Mouse (Mus musculus): ENCODE measurements at regions not wholly inside any gene's neighbourhood (a gene's known extent, or its start where the extent isn't known, plus 50 kb on each side); places are given as distances from the start of the nearest gene placed in this dataset.
A peak's percentile ranks its signal among the peaks of the same experiment; 100 is the strongest.
"Not testable (repeated sequence)": the region's sequence is repeated elsewhere in the genome, so short reads cannot be mapped to it uniquely, and the experiment has no call there.

- Histone ChIP-seq H3K27me3 (no peaks in the 10 kb centered on the region), H3K9me3 (no peaks in the 10 kb centered on the region), H3K4me2 (no peak overlapping the region), H3K36me3 (no peaks in the 10 kb centered on the region), H3K9ac (no peak overlapping the region), H3K27ac (replicated peaks) (no peak overlapping the region), H3K4me3 (no peak overlapping the region), H3K4me1 (replicated peaks) (no peaks in the 10 kb centered on the region)
- 94% methylated on average over 5 of the region's 5 CpGs for WGBS
- no peak for ATAC-seq (ENCODE audit: low FRiP score, low read depth)
Observed at GRCm38 (mm10) chr3:36387431-36387830, 88.3 kb downstream of the Anxa5 start.

DNA sequence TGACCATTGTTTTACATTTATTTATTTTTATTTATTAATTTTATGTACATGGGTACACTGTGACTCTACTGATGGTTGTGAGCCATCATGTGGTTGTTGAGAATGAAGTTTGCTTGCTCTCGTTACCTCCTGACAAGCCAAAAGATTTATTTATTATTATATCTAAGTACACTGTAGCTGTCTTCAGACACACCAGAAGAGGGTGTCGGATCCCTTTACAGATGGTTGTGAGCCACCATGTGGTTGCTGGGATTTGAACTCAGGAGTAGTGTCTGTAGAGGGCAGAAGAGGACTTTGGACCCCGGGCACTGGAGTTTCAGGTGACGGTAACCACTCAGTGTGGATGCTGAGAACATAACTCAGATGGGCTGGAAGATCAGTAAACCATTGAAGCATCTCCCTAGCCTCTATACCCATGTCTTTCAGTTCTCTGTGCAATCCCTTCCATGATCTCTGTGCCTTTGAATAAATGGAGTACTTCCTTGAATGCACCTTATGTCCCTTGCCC is 92.2 kb downstream of the Anxa5 start:
- Histone ChIP-seq H3K4me2 (no peak overlapping the region), H3K27me3 (no peaks in the 10 kb centered on the region), H3K27ac (replicated peaks) (no peak overlapping the region), H3K9ac (no peak overlapping the region), H3K9me3 (no peaks in the 10 kb centered on the region), H3K4me3 (no peak overlapping the region), H3K4me1 (replicated peaks) (no peaks in the 10 kb centered on the region), H3K36me3 (no peaks in the 10 kb centered on the region)
- WGBS, result 95% methylated on average over 4 of the region's 4 CpGs
- ATAC-seq (ENCODE audit: low FRiP score, low read depth), result no peak

GRCm38 (mm10) chr3:36381621-36382193 is 94.0 kb downstream of the Anxa5 start:
- no peak overlapping the region for H3K4me2 ChIP-seq
- no peaks in the 10 kb centered on the region for H3K4me1 ChIP-seq (replicated peaks)
- H3K9ac ChIP-seq, result no peak overlapping the region
- ATAC-seq (ENCODE audit: low FRiP score, low read depth), result no peak
- H3K4me3 ChIP-seq, result no peak overlapping the region
- H3K36me3 ChIP-seq, result no peaks in the 10 kb centered on the region
- no peak overlapping the region for H3K27ac ChIP-seq (replicated peaks)
- H3K27me3 ChIP-seq, result no peaks in the 10 kb centered on the region
- 81% methylated on average over 5 of the region's 5 CpGs for WGBS
- H3K9me3 ChIP-seq, result no peaks in the 10 kb centered on the region

DNA sequence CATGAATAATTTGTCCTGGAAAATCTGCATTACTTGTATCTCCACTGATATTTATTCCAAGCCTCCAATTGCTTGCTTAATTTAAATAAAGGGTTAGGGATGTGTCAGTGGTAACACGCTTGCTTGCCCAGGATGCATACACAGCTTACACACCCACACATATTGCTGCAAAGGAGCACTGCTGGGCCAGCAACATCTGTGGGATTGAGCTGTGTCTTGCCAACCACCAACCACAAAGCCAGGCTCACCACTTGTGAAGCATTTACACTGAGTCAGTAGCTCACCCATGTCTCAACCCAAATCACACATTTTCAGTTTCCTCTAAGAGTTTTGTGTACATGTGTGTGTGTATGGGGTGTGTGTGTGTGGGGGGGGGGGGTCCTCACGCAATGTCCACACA is 100.0 kb downstream of the Anxa5 start:
- H3K27ac ChIP-seq (replicated peaks), result no peak overlapping the region
- no peaks in the 10 kb centered on the region for H3K4me1 ChIP-seq (replicated peaks)
- no peak overlapping the region for H3K4me2 ChIP-seq
- no peaks in the 10 kb centered on the region for H3K9me3 ChIP-seq
- WGBS, result 82% methylated on average over 2 of the region's 2 CpGs
- H3K9ac ChIP-seq, result no peak overlapping the region
- no peaks in the 10 kb centered on the region for H3K36me3 ChIP-seq
- H3K4me3 ChIP-seq, result no peak overlapping the region
- ATAC-seq (ENCODE audit: low FRiP score, low read depth), result no peak
- H3K27me3 ChIP-seq, result no peaks in the 10 kb centered on the region

- Histone ChIP-seq H3K36me3 (no peaks in the 10 kb centered on the region), H3K4me1 (replicated peaks) (no peaks in the 10 kb centered on the region), H3K9me3 (no peaks in the 10 kb centered on the region), H3K4me3 (no peak overlapping the region), H3K9ac (no peak overlapping the region), H3K27ac (replicated peaks) (no peak overlapping the region), H3K27me3 (no peaks in the 10 kb centered on the region), H3K4me2 (no peak overlapping the region)
- WGBS, result 66% methylated on average over 5 of the region's 5 CpGs
- ATAC-seq (ENCODE audit: low FRiP score, low read depth), result no peak
Observed at GRCm38 (mm10) chr3:36374939-36375338, 100.8 kb downstream of the Anxa5 start.

DNA sequence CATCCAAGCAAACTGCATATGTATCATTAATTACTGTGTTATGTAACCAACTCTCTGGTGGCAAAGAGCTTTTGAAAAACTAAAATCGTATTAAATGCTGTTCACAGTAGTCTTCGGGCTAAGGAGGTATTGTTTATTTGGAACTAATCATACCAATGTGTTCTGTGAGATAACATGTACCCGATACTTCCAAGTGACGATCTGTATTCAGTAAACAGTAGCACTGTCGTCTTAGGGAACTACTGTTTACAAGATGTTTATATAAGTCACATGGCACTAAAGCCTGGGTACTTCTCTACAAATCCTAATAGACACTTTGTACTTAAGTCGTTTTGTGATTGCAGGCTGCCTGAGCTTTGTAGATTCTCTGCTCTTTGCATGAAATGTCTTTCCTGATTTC is 114.8 kb downstream of the Anxa5 start:
- Histone ChIP-seq H3K4me2 (no peak overlapping the region), H3K36me3 (no peaks in the 10 kb centered on the region)
- 86% methylated on average over 6 of the region's 6 CpGs for WGBS

GRCm38 (mm10) chr3:36354201-36354600 is 121.5 kb downstream of the Anxa5 start:
- WGBS, result 89% methylated on average over 3 of the region's 3 CpGs
- H3K27me3 ChIP-seq; H3K36me3 ChIP-seq; H3K27ac ChIP-seq (replicated peaks); H3K4me1 ChIP-seq (replicated peaks); H3K9me3 ChIP-seq; H3K4me2 ChIP-seq; H3K9ac ChIP-seq; H3K4me3 ChIP-seq; ATAC-seq (ENCODE audit: low FRiP score, low read depth): not testable (repeated sequence)

More for the DNA sequence above, 114.8 kb downstream of the Anxa5 start:
- H3K4me1 ChIP-seq (replicated peaks), result no peaks in the 10 kb centered on the region
- no peak overlapping the region for H3K27ac ChIP-seq (replicated peaks)
- no peak overlapping the region for H3K4me3 ChIP-seq
- no peak for ATAC-seq (ENCODE audit: low FRiP score, low read depth)
- no peaks in the 10 kb centered on the region for H3K9me3 ChIP-seq
- H3K27me3 ChIP-seq, result no peaks in the 10 kb centered on the region
- no peak overlapping the region for H3K9ac ChIP-seq

DNA sequence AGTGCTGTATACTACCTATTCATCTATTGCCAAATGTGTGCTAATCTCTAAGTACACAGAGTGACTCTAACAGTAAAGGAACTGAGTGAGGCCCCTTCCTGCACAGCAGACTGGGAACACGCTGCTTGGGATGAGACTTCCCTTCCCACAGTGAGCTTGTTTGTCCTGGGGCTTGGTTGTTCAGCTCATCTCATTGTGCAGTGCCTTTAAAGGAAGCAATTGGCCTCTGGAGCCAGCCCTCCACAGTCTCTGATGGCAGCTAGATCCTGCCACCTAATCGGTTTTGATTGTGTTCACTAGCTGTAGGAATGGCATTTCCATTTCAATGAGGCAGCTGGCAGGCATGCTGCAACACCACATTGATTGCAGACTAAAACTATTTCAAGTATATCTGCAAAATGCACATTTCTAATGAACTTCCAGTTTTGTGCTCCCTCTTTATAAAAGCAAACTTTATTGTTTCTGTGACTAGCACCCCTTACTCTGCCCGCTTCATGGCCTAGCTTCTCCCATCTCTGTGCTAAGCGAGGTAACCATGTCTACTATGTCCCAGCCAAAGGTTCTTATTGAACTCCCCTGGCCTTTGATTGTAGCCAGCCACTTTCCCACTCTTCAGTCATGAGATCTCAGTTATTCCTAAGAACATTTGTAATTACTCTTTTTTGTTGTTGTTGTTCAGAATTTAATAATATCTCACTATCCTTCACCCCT is 123.5 kb downstream of the Anxa5 start:
- H3K4me1 ChIP-seq (replicated peaks), result peaks cover 6% of the 10 kb centered on the region; the same call in 1 of the 2 replicates
- peak; percentile 56; the same call in 1 of the 2 replicates for ATAC-seq (ENCODE audit: low FRiP score, low read depth)
- 33% methylated on average over 4 of the region's 4 CpGs for WGBS

GRCm38 (mm10) chr3:36349073-36349472 is 126.6 kb downstream of the Anxa5 start:
- H3K9ac ChIP-seq, result no peak overlapping the region
- no peaks in the 10 kb centered on the region for H3K9me3 ChIP-seq
- H3K4me1 ChIP-seq (replicated peaks), result peaks cover 6% of the 10 kb centered on the region; the same call in 1 of the 2 replicates
- no peak overlapping the region for H3K4me2 ChIP-seq
- WGBS, result 84% methylated on average over 4 of the region's 4 CpGs
- H3K27ac ChIP-seq (replicated peaks), result no peak overlapping the region
- no peak overlapping the region for H3K4me3 ChIP-seq
- no peaks in the 10 kb centered on the region for H3K27me3 ChIP-seq
- no peak for ATAC-seq (ENCODE audit: low FRiP score, low read depth)
- no peaks in the 10 kb centered on the region for H3K36me3 ChIP-seq

More for the DNA sequence above, 123.5 kb downstream of the Anxa5 start:
- H3K36me3 ChIP-seq, result no peaks in the 10 kb centered on the region
- H3K9ac ChIP-seq, result no peak overlapping the region
- H3K4me3 ChIP-seq, result no peak overlapping the region
- H3K4me2 ChIP-seq, result no peak overlapping the region
- no peak overlapping the region; the same call in 1 of the 2 replicates for H3K27ac ChIP-seq (replicated peaks)
- H3K27me3 ChIP-seq, result no peaks in the 10 kb centered on the region
- H3K9me3 ChIP-seq, result no peaks in the 10 kb centered on the region

DNA sequence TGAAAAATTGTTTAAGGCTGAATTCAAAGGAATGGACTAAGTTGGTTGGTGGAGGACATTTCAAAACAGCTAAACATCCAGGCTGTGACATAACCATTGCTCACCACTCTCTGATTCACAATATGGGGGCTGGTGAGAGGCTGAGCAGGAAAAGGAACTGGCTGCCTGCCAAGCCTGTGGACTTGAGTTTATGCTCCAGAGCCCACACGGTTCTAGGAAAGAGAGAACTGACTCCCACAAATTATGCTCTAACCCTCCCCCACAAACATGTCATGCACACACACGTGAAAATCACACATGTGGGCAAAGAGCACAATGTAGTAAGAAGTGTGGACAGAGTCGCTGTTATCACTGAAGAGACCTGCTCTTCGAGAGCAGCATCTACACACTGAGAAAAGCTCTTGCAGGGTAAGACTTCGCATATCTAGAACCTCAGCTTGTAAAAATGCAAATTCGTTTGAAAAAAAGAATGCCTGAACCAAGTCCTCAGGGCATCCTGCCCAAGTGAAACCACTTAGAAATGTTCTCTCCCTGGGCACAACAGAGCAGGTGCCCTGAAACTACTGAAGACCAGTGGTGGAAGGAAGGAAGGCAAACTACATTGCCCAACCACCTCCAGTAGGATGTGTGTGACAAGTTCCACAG is 118.9 kb upstream of the Qrfpr start:
- WGBS, result 79% methylated on average over 6 of the region's 6 CpGs
- H3K4me2 ChIP-seq, result no peak overlapping the region
- ATAC-seq (ENCODE audit: low FRiP score, low read depth), result no peak

DNA sequence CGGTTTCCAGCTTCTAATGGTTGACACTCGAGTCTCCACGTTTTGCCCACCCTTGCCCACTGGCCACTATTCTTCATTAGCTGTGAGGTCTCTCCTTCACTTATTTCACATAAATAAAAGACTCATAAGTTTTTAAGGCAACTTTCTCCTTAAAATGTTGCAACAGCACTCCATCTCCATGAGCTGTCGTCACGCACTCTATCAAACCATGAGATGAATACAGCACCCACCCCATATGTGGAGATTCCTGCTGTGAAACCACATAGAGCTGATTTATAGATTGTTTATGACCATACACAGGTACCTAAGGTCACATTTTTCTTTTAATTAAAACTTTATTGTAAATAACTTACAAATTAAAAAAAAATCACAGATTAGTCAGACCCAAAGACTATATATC is 117.5 kb upstream of the Qrfpr start:
- WGBS, result 96% methylated on average over 5 of the region's 5 CpGs
- Histone ChIP-seq H3K36me3 (no peaks in the 10 kb centered on the region), H3K27me3 (no peaks in the 10 kb centered on the region), H3K9me3 (no peaks in the 10 kb centered on the region), H3K9ac (no peak overlapping the region), H3K27ac (replicated peaks) (no peak overlapping the region), H3K4me2 (no peak overlapping the region), H3K4me1 (replicated peaks) (no peaks in the 10 kb centered on the region), H3K4me3 (no peak overlapping the region)
- ATAC-seq (ENCODE audit: low FRiP score, low read depth), result no peak

More for the DNA sequence above, 118.9 kb upstream of the Qrfpr start:
- Histone ChIP-seq H3K36me3 (no peaks in the 10 kb centered on the region), H3K27ac (replicated peaks) (no peak overlapping the region), H3K27me3 (no peaks in the 10 kb centered on the region), H3K4me3 (no peak overlapping the region), H3K9ac (no peak overlapping the region), H3K9me3 (no peaks in the 10 kb centered on the region), H3K4me1 (replicated peaks) (no peaks in the 10 kb centered on the region)

DNA sequence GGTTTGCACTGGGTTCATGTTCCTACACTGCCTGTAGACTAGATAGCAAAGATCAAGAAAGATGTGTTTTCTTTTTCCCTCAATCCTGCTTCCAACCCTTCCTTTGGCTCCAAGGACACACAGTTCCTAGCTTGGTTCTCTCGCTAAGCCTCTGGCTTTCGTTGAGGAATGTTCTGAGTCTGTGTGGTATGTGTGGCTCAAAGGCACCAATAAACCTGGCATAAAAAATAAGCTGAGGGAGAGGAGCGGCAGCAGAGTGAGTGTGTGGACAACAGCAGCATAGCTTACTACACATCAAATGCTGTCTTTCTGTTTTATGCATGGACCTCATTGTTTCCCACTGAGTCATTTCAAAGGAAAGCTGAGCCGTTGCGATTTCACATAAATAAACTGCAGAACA is 112.2 kb upstream of the Qrfpr start:
- Histone ChIP-seq H3K27ac (replicated peaks) (no peak overlapping the region), H3K4me1 (replicated peaks) (no peaks in the 10 kb centered on the region), H3K4me2 (no peak overlapping the region), H3K36me3 (no peaks in the 10 kb centered on the region), H3K4me3 (no peak overlapping the region), H3K9me3 (no peaks in the 10 kb centered on the region), H3K9ac (no peak overlapping the region), H3K27me3 (no peaks in the 10 kb centered on the region)
- ATAC-seq (ENCODE audit: low FRiP score, low read depth), result no peak
- 73% methylated on average over 5 of the region's 5 CpGs for WGBS
